Mouse (Mus musculus) heart, adult 8-10 months (tissue): Measurements from ENCODE around the gene Dtx4. TPM values are rescaled to one million over a fixed set of nuclear protein-coding genes. Genes with fewer than 3 reads are reported as not detected.
"Not testable (repeated sequence)": the region's sequence is repeated elsewhere in the genome, so short reads cannot be mapped to it uniquely, and the experiment has no call there.

Experiments
- DNase-seq: peaks from one replicate; pipeline ENCODE4 v3.0.0; 2022; ENCODE audit warnings: low spot score
- total RNA-seq, 4 experiments: library from RNA; stranded (reverse); gene quantifications; 2 replicates each; pipeline ENCODE4 v1.2.4; 2022

Gene Dtx4
- 1 to 10 TPM; 4.1 to 5.4 (median 4.7) TPM for total RNA-seq

GRCm38 (mm10) chr19:12501370-12502347 is at the start of gene Dtx4:
Gene Dtx4 (minus strand): TSS chr19:12501454.
- peak; percentile 94 for DNase-seq

GRCm38 (mm10) chr19:12550005-12550942 is 49.0 kb upstream of the Dtx4 start:
- DNase-seq: no peak

GRCm38 (mm10) chr19:12549166-12549565 is 47.9 kb upstream of the Dtx4 start:
- DNase-seq: peak; percentile 41

- DNase-seq: not testable (repeated sequence)
These were observed 44.2 kb upstream of the Dtx4 start, which contains the start of gene Fam111a for GRCm38 (mm10) chr19:12545440-12545839. Gene Fam111a (plus strand): TSS chr19:12545740.

- no peak for DNase-seq
These were observed 40.4 kb upstream of the Dtx4 start for GRCm38 (mm10) chr19:12541644-12542043.

GRCm38 (mm10) chr19:12540727-12541126 is 39.5 kb upstream of the Dtx4 start:
- no peak for DNase-seq

GRCm38 (mm10) chr19:12539975-12540374 is 38.7 kb upstream of the Dtx4 start:
- DNase-seq: no peak

- DNase-seq: no peak
These were observed 35.9 kb upstream of the Dtx4 start for GRCm38 (mm10) chr19:12537168-12537567.

GRCm38 (mm10) chr19:12523377-12523776 is 22.1 kb upstream of the Dtx4 start:
- no peak for DNase-seq

- DNase-seq: no peak
These were observed 17.3 kb upstream of the Dtx4 start for GRCm38 (mm10) chr19:12518541-12518890.

DNA sequence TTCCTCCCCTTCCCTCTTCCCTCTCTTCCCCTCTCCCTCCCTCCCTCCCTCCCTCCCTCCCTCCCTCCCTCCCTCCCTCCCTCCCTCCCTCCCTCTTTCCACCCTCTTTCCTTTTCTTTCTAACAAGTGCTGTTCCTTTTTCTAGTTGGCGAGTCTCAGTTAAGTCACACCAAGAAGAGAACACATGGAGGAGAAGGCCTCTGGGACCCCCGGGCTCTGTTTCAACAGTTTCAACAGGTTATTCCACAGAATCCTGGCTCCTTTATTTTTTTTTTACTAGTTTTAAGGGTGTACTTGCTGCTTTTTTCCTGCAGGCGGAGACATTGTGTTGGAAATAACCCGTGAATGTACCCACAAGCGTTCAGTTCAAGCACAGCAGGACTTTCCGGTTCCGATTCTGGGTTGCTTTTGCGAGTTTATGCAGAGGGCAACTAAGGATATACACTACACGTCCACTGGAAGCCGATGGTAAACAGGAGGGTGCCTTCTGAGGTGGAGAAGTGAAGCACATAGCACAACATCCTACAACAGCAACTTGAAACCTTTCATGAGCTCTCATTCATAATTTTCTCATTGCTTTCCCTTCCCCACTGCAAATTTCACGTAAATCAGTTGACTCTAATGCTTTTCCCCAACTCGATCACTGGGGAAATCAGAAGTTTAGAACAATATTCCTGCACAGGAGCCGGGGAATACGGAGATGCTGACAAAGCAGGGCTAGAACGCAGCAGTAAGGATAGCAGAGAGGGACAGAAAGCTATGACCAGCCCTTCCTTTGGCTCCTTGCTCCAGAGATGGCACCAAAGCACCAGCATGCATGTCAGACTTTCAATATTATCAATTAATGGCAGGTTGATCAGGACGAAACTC is 16.7 kb upstream of the Dtx4 start:
- DNase-seq: peak; percentile 66

DNA sequence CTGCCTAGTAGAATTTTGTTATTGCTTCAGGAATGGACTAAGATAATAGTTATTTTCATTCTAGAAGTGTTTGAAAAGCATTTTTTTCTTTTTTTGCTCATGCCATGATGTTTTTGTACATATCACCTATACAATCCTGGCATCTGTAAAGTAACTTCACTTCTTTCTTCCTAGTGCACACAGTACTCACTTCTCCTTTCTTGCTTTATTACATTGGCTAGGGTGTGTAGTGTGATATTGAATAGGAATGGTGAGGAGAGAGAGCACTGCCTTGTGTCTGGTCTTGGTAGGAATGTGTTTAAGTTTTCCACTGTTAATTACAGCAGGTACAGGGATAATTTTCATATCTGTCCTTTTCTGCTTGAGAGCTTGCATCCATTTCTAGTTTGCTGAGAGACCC is 13.4 kb upstream of the Dtx4 start:
- DNase-seq: no peak

- no peak for DNase-seq
These were observed 1.5 kb upstream of the Dtx4 start for GRCm38 (mm10) chr19:12502756-12503155.

GRCm38 (mm10) chr19:12500881-12501311 is 358 bp downstream of the Dtx4 start:
- no peak for DNase-seq

- peak; percentile 60 for DNase-seq
These were observed 1.1 kb downstream of the Dtx4 start for GRCm38 (mm10) chr19:12500124-12500523.

- no peak for DNase-seq
These were observed 1.8 kb downstream of the Dtx4 start for GRCm38 (mm10) chr19:12499485-12499884.

DNA sequence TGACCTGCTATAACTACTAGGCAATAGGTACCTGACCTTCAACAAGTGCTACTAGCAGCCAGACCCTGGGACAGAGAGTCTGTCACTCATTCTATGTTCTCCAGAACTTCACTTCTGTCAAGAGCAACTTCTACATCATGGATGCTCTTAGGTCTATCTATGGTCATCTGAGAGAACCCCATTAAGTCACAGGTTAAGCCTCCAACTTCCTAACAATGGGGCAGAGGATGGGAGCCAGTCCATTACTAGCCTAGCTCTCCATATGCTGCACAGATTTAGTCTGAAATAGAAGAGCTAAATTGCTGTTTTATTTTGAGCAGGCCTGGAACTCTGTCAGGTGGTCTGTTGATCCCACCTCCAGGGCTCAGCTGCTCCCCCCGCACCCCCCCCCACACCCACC is 2.3 kb downstream of the Dtx4 start:
- no peak for DNase-seq

- no peak for DNase-seq
These were observed 2.9 kb downstream of the Dtx4 start for GRCm38 (mm10) chr19:12498321-12498720.

DNA sequence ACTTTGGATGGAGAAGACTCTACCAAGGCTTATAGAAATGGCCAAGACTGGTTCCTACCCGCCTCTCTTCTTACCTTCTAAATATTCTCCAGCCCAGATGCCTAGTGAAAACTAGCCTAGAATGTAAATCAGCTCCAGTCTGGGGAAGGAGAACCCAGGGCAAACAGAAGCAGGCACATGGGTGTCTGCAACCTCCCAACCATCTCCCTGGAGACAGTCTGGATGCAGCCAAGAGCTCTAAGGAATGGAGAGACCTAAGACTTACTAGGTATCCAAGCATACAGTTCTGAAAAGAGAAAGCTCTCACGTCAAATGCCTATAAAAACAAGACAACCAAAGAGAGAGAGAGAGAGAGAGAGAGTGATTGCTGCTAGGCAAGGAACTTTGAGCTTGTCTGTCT is 3.3 kb downstream of the Dtx4 start:
- DNase-seq: no peak

DNA sequence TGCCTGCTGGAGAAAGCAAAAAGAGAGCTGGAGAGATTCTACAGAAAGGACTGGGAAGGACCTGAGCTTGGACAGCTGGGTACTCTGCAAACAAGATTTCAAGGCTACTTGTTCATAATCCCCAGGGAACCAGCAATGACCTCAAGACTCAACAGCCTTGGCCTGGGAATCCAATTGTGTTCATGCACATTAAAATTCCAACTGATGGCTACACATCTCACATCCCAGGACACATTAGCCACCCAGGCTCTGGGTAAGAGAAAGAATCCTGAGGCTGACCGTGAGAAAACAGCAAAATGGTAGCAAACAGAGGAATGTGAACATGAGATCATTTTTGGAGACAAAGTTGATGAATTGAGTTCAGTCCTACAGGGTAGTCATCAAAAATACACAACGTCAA is 5.0 kb downstream of the Dtx4 start:
- DNase-seq: no peak

- no peak for DNase-seq
These were observed 6.2 kb downstream of the Dtx4 start for GRCm38 (mm10) chr19:12494972-12495535.
